Mouse (Mus musculus): ENCODE data around the gene Olfr1417.

GRCm38 (mm10) chr19:11886265-11886664 lies 47.2 kb upstream of the Olfr1417 start, which contains the start of gene Olfr1420:
- no peak for TF ChIP-seq CTCF (IDR thresholded peaks at IDR 0.05; ENCODE audit: low read depth)
- TF ChIP-seq EP300 (IDR thresholded peaks at IDR 0.05; ENCODE audit: low read depth), result no peak
